Mouse (Mus musculus) layer of hippocampus, adult 9-11 months (tissue): ENCODE measurements around the gene Dclre1a.
"Not testable (repeated sequence)": the region's sequence is repeated elsewhere in the genome, so short reads cannot be mapped to it uniquely, and the experiment has no call there.

ENCODE experiments used
- DNase-seq: peaks from one replicate; pipeline ENCODE4 v3.0.0; 2022

Gene Dclre1a

GRCm38 (mm10) chr19:56548230-56549032 lies 409 bp upstream of the Dclre1a start, which contains the start of gene Nhlrc2:
Gene Nhlrc2 (plus strand): TSS chr19:56548261.
- peak; percentile 64 for DNase-seq

- no peak for DNase-seq
Measured at GRCm38 (mm10) chr19:56546031-56546430, 2.0 kb downstream of the Dclre1a start.

GRCm38 (mm10) chr19:56544681-56545388 lies 3.2 kb downstream of the Dclre1a start:
- DNase-seq = no peak

- no peak for DNase-seq
Measured at GRCm38 (mm10) chr19:56543320-56543719, 4.7 kb downstream of the Dclre1a start.

GRCm38 (mm10) chr19:56535765-56536164 lies 12.3 kb downstream of the Dclre1a start:
- no peak for DNase-seq

- no peak for DNase-seq
Measured at GRCm38 (mm10) chr19:56535064-56535463, 13.0 kb downstream of the Dclre1a start.

- DNase-seq = no peak
Measured at GRCm38 (mm10) chr19:56534337-56534736, 13.7 kb downstream of the Dclre1a start.

GRCm38 (mm10) chr19:56533291-56534071 lies 14.5 kb downstream of the Dclre1a start:
- DNase-seq = no peak

GRCm38 (mm10) chr19:56531251-56531650 lies 16.8 kb downstream of the Dclre1a start:
- no peak for DNase-seq

GRCm38 (mm10) chr19:56530529-56530928 lies 17.5 kb downstream of the Dclre1a start:
- DNase-seq = not testable (repeated sequence)

GRCm38 (mm10) chr19:56519408-56519807 lies 28.6 kb downstream of the Dclre1a start:
- DNase-seq = not testable (repeated sequence)

- not testable (repeated sequence) for DNase-seq
Measured at GRCm38 (mm10) chr19:56513527-56513926, 34.5 kb downstream of the Dclre1a start.

- not testable (repeated sequence) for DNase-seq
Measured at GRCm38 (mm10) chr19:56511207-56511606, 36.8 kb downstream of the Dclre1a start.

- DNase-seq = not testable (repeated sequence)
Measured at GRCm38 (mm10) chr19:56503525-56503924, 44.5 kb downstream of the Dclre1a start.

GRCm38 (mm10) chr19:56503069-56503468 lies 45.0 kb downstream of the Dclre1a start:
- not testable (repeated sequence) for DNase-seq

- not testable (repeated sequence) for DNase-seq
Measured at GRCm38 (mm10) chr19:56494157-56494556, 53.9 kb downstream of the Dclre1a start.

GRCm38 (mm10) chr19:56489601-56490000 lies 58.4 kb downstream of the Dclre1a start:
- no peak for DNase-seq

- no peak for DNase-seq
Measured at GRCm38 (mm10) chr19:56487339-56487738, 60.7 kb downstream of the Dclre1a start.

- DNase-seq = no peak
Measured at GRCm38 (mm10) chr19:56486926-56487325, 61.1 kb downstream of the Dclre1a start.

- no peak for DNase-seq
Measured at GRCm38 (mm10) chr19:56485376-56486271, 62.4 kb downstream of the Dclre1a start.

GRCm38 (mm10) chr19:56484630-56485375 lies 63.2 kb downstream of the Dclre1a start:
- no peak for DNase-seq
